Mouse (Mus musculus) layer of hippocampus, adult 8-10 months (tissue): ENCODE data around the gene Agap3. TPM values are rescaled to one million over a fixed set of nuclear protein-coding genes. Genes with fewer than 3 reads are reported as not detected.

Experiments
- total RNA-seq, 4 experiments: library from RNA; stranded (reverse); gene quantifications; 2 replicates each; pipeline ENCODE4 v1.2.4; 2022

Agap3 gene
- total RNA-seq, 4 experiments from 2014 or later = 563 to 611 (median 584) TPM

Other genes starting within 250 kb of the Agap3 start
- gene Kcnh2, start 100.6 kb upstream of the Agap3 start, total RNA-seq = 10 to 100 TPM; 20.4 to 26.8 (median 21.9) TPM
- 1 to 10 TPM; 6.6 to 9.0 (median 7.6) TPM for gene Nos3, start 87.4 kb upstream of the Agap3 start, total RNA-seq
- gene Atg9b, start 60.0 kb upstream of the Agap3 start, total RNA-seq = 1 to 10 TPM; 3.0 to 5.2 (median 4.0) TPM
- gene Abcb8, start 58.5 kb upstream of the Agap3 start, total RNA-seq = 10 to 100 TPM; 51.9 to 59.2 (median 56.8) TPM
- gene Asic3, start 38.8 kb upstream of the Agap3 start, total RNA-seq = under 1 TPM in 3 of 4 experiments, not detected in 1; 0.43 to 0.48 (median 0.45) TPM
- gene Cdk5, start 28.6 kb upstream of the Agap3 start, total RNA-seq = 100 to 1,000 TPM; 120 to 139 (median 128) TPM
- 10 to 100 TPM; 28.8 to 38.8 (median 33.5) TPM for gene Slc4a2, start 28.3 kb upstream of the Agap3 start, total RNA-seq
- gene Fastk, start 6.9 kb upstream of the Agap3 start, total RNA-seq = 100 to 1,000 TPM; 131 to 154 (median 134) TPM
- gene Tmub1, start 4.3 kb upstream of the Agap3 start, total RNA-seq = 10 to 100 TPM; 19.0 to 23.5 (median 19.7) TPM
- gene Gbx1, start 75.0 kb downstream of the Agap3 start, total RNA-seq = not detected
- gene Asb10, start 88.8 kb downstream of the Agap3 start, total RNA-seq = 1 to 10 TPM in 2 of 4 experiments, under 1 TPM in 2; 0.19 to 5.8 (median 3.0) TPM
- under 1 TPM in 1 of 4 experiments, not detected in 3; 0.36 TPM for gene 4931409K22Rik, start 104.6 kb downstream of the Agap3 start, total RNA-seq
- gene Abcf2, start 125.3 kb downstream of the Agap3 start, total RNA-seq = 10 to 100 TPM; 75.3 to 86.0 (median 78.3) TPM
- 10 to 100 TPM; 68.4 to 78.7 (median 75.5) TPM for gene Chpf2, start 134.6 kb downstream of the Agap3 start, total RNA-seq
- 10 to 100 TPM; 85.5 to 92.0 (median 89.1) TPM for gene Smarcd3, start 172.2 kb downstream of the Agap3 start, total RNA-seq
- 10 to 100 TPM; 68.8 to 75.2 (median 73.1) TPM for gene Nub1, start 233.4 kb downstream of the Agap3 start, total RNA-seq